Mouse (Mus musculus) gastrocnemius, adult 2 months (tissue): ENCODE data around the gene Prr12. TPM values are rescaled to one million over a fixed set of nuclear protein-coding genes. Genes with fewer than 3 reads are reported as not detected.

Experiments
- DNase-seq: peaks from one replicate; pipeline ENCODE4 v3.0.0; 2022
- H3K27ac ChIP-seq: fragments of 200-600 bp; 2 replicates; pipeline ENCODE4 v1.8.1; 2022; ENCODE audit warnings: mild to moderate bottlenecking
- H3K4me3 ChIP-seq: fragments of 200-600 bp; 2 replicates; pipeline ENCODE4 v1.8.1; 2022; ENCODE audit warnings: mild to moderate bottlenecking, moderate library complexity
- CTCF ChIP-seq: fragments of 200-600 bp; IDR thresholded peaks from 2 replicates; pipeline ENCODE4 v1.8.1; 2022; ENCODE audit warnings: antibody characterized with exemption, mild to moderate bottlenecking, moderate library complexity
- intact Hi-C: fragments of 180-260 bp; cut with DNase I; formaldehyde crosslinking; loops from one replicate; pipeline ENCODE4 v1.15.1; 2025
- total RNA-seq, 2 experiments: library from RNA; stranded (reverse); gene quantifications; 2 replicates each; pipeline ENCODE4 v1.2.3; 2021

The Prr12 gene
- total RNA-seq, 2 experiments from 2014 or later, result 12.8 to 16.1 TPM

- DNase-seq, result no peak
- no peak for TF ChIP-seq CTCF
These were observed 20.6 kb upstream of the Prr12 start for GRCm38 (mm10) chr7:45073171-45073707.

GRCm38 (mm10) chr7:45072230-45072629, 19.5 kb upstream of the Prr12 start:
- DNase-seq, result no peak
- intact Hi-C loops, result no loop called here
- no peak overlapping the region for H3K4me3 ChIP-seq
- H3K27ac ChIP-seq, result no peak overlapping the region
- peak; percentile 41 for TF ChIP-seq CTCF

More at GRCm38 (mm10) chr7:45073171-45073707, 20.6 kb upstream of the Prr12 start:
- Histone ChIP-seq H3K4me3 (no peak overlapping the region), H3K27ac (peak overlapping the region; percentile 88; the same call in 1 of the 2 replicates)
- intact Hi-C loops, result no loop called here

GRCm38 (mm10) chr7:45069671-45070070, 17.0 kb upstream of the Prr12 start:
- no peak overlapping the region for H3K4me3 ChIP-seq
- no peak overlapping the region for H3K27ac ChIP-seq
- TF ChIP-seq CTCF, result no peak
- intact Hi-C loops, result loop anchor here (2.0 kb wide), 1 partner anchor 85 kb away; no protein-coding TSS in a partner anchor
- DNase-seq, result no peak

GRCm38 (mm10) chr7:45068000-45068318, 15.3 kb upstream of the Prr12 start:
- peak; percentile 65 for DNase-seq
- intact Hi-C loops, result loop anchor here (2.0 kb wide), 1 partner anchor 83 kb away; no protein-coding TSS in a partner anchor
- TF ChIP-seq CTCF, result peak; percentile 80
- Histone ChIP-seq H3K27ac (peak overlapping the region; percentile 44; the same call in 1 of the 2 replicates), H3K4me3 (no peak overlapping the region)

- intact Hi-C loops, result no loop called here
- H3K4me3 ChIP-seq, result no peak overlapping the region
- TF ChIP-seq CTCF, result no peak
- H3K27ac ChIP-seq, result peak overlapping the region; percentile 4; the same call in 1 of the 2 replicates
- DNase-seq, result no peak
These were observed 14.7 kb upstream of the Prr12 start for GRCm38 (mm10) chr7:45067190-45067999.

GRCm38 (mm10) chr7:45062239-45062835, 9.7 kb upstream of the Prr12 start, which contains the start of the genes Nosip and Prrg2:
Gene Nosip, plus strand, starts transcription at chr7:45062429.
Gene Prrg2, minus strand, starts transcription at chr7:45062677.
- peak; percentile 95 for DNase-seq
- peak; percentile 45 for TF ChIP-seq CTCF
- intact Hi-C loops, result no loop called here
- Histone ChIP-seq H3K27ac (peak within 1 kb of the TSS; percentile 93), H3K4me3 (peak within 1 kb of the TSS; percentile 82)

- peak overlapping the region; percentile 93 for H3K27ac ChIP-seq
- peak; percentile 56 for DNase-seq
- intact Hi-C loops, result no loop called here
- peak overlapping the region; percentile 82 for H3K4me3 ChIP-seq
- TF ChIP-seq CTCF, result no peak
These were observed 8.9 kb upstream of the Prr12 start for GRCm38 (mm10) chr7:45061532-45062075.

GRCm38 (mm10) chr7:45060632-45061122, 8.0 kb upstream of the Prr12 start:
- no peak for DNase-seq
- Histone ChIP-seq H3K27ac (0 out of 2 replicates have a peak overlapping the region, but pooled peaks have one; percentile 93), H3K4me3 (no peak overlapping the region)
- intact Hi-C loops, result no loop called here
- TF ChIP-seq CTCF, result no peak

- DNase-seq, result no peak
- TF ChIP-seq CTCF, result no peak
- intact Hi-C loops, result no loop called here
- no peak overlapping the region for H3K27ac ChIP-seq
- H3K4me3 ChIP-seq, result no peak overlapping the region
These were observed 6.2 kb upstream of the Prr12 start for GRCm38 (mm10) chr7:45058607-45059571.

- intact Hi-C loops, result no loop called here
- Histone ChIP-seq H3K27ac (no peak overlapping the region), H3K4me3 (no peak overlapping the region)
- DNase-seq, result no peak
- TF ChIP-seq CTCF, result no peak
These were observed 4.3 kb upstream of the Prr12 start for GRCm38 (mm10) chr7:45056972-45057348.

GRCm38 (mm10) chr7:45056329-45056971, 3.8 kb upstream of the Prr12 start:
- intact Hi-C loops, result no loop called here
- no peak for DNase-seq
- Histone ChIP-seq H3K4me3 (no peak overlapping the region), H3K27ac (no peak overlapping the region)
- TF ChIP-seq CTCF, result no peak
